Mouse (Mus musculus) ES-Bruce4 (cell line): ENCODE data around the gene Tmc5.

Experiments used
- CTCF ChIP-seq: IDR thresholded peaks from one replicate; pipeline ENCODE4 v1.8.1; 2011; ENCODE audit warnings: low read depth, low read length
- EP300 ChIP-seq: IDR thresholded peaks from 2 replicates; pipeline ENCODE4 v1.6.1; 2011; ENCODE audit warnings: low read depth, low read length; ENCODE audit not compliant: insufficient read depth
- POLR2A ChIP-seq: IDR thresholded peaks from one replicate; pipeline ENCODE4 v1.8.1; 2011; ENCODE audit warnings: low read length; ENCODE audit not compliant: insufficient read depth

GRCm38 (mm10) chr7:118670142-118670541 is 73.0 kb downstream of the Tmc5 start:
- TF ChIP-seq CTCF: no peak
- TF ChIP-seq EP300: no peak
- TF ChIP-seq POLR2A: no peak
